Mouse (Mus musculus) small intestine, adult 2 months (tissue): ENCODE data around the gene Ccdc65.

Experiments used
- CTCF ChIP-seq: fragments of 200-500 bp; IDR thresholded peaks from 2 replicates; pipeline ENCODE4 v1.5.1; 2012; ENCODE audit warnings: low read depth, mild to moderate bottlenecking, control low read depth, inconsistent platforms, low read length, moderate library complexity, mixed read lengths; ENCODE audit not compliant: insufficient replicate concordance, insufficient read length; ENCODE audit errors: extremely low read depth
- POLR2A ChIP-seq: fragments of 200-500 bp; IDR thresholded peaks from 2 replicates; pipeline ENCODE4 v1.6.1; 2012; ENCODE audit warnings: low read depth, mild to moderate bottlenecking, control low read depth, inconsistent platforms, low read length, moderate library complexity

DNA sequence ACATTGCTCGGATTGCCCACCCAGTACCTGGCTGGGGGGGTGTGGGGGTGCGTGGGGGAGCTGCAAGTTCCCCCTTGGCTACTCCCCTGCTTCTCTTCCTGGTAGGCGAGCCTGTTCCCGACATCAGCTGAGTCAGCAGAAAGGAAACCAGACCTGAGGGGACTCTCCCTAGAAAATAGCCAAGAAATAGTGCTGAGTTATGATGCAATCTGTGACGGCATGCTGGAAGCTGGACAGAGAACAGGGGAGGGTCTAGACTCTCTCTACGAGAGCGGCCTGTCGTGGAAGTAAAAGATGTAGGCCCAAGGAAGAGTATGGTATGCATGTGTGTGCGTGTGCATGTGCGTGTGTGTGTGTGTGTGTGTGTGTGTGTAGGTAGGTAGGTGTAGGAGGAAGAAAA lies 24.8 kb upstream of the Ccdc65 start:
- no peak for TF ChIP-seq CTCF
- TF ChIP-seq POLR2A = no peak
